Mouse (Mus musculus) MEL (cell line): ENCODE results near the gene Mre11a. TPM values are rescaled to one million over a fixed set of nuclear protein-coding genes. Genes with fewer than 3 reads are reported as not detected.
A peak's percentile ranks its signal among the peaks of the same experiment; 100 is the strongest.

Experiments
- DNase-seq: peaks from one replicate; pipeline ENCODE4 v3.0.0; 2011; ENCODE audit warnings: low read depth, low spot score
- H3K27ac ChIP-seq: 2 replicates; pipeline ENCODE4 v1.5.1; 2012; ENCODE audit warnings: low read depth, mild to moderate bottlenecking, control low read depth, low read length, moderate library complexity; ENCODE audit not compliant: control insufficient read depth
- H3K27me3 ChIP-seq, 2 experiments: fragments of 150-350 bp in 1 of 2; sonication (generic) in 1 of 2; 2 replicates each; pipeline ENCODE4 v1.6.1; 2012; ENCODE audit warnings: low read length in 2 of 2, mild to moderate bottlenecking in 2 of 2, improper control_type of control experiment in 1 of 2, moderate library complexity in 1 of 2; ENCODE audit not compliant: insufficient read depth in 2 of 2, control insufficient read depth in 1 of 2
- H3K36me3 ChIP-seq, 2 experiments: 2 replicates each; pipeline ENCODE4 v1.6.1; 2012 to 2014; ENCODE audit warnings: low read length in 2 of 2, improper control_type of control experiment in 1 of 2, inconsistent platforms in 1 of 2, mild to moderate bottlenecking in 1 of 2; ENCODE audit not compliant: insufficient read depth in 2 of 2, control insufficient read depth in 1 of 2
- H3K4me1 ChIP-seq, 2 experiments: fragments of 150-350 bp in 1 of 2; sonication (generic) in 1 of 2; 2 replicates each; pipeline ENCODE4 v1.6.1; 2012; ENCODE audit warnings: low read length in 2 of 2, improper control_type of control experiment in 1 of 2, mild to moderate bottlenecking in 1 of 2; ENCODE audit not compliant: insufficient read depth in 2 of 2, control insufficient read depth in 1 of 2
- H3K4me3 ChIP-seq, 2 experiments: fragments of 150-350 bp in 1 of 2; sonication (generic) in 1 of 2; 2 replicates each; pipeline ENCODE4 v1.5.1; 2012; ENCODE audit warnings: low read depth in 2 of 2, low read length in 2 of 2, mild to moderate bottlenecking in 2 of 2, moderate library complexity in 2 of 2, control low read depth in 1 of 2, improper control_type of control experiment in 1 of 2; ENCODE audit not compliant: control insufficient read depth in 1 of 2, insufficient read depth in 1 of 2
- H3K79me2 ChIP-seq: 2 replicates; pipeline ENCODE4 v1.6.1; 2012; ENCODE audit warnings: mild to moderate bottlenecking, low read length, moderate library complexity; ENCODE audit not compliant: control insufficient read depth, poor library complexity, insufficient read depth
- H3K9ac ChIP-seq: 2 replicates; pipeline ENCODE4 v1.6.1; 2012; ENCODE audit warnings: low read depth, mild to moderate bottlenecking, control low read depth, low read length, moderate library complexity; ENCODE audit not compliant: control insufficient read depth, poor library complexity, severe bottlenecking
- H3K9me3 ChIP-seq: fragments of 150-350 bp; sonication (generic); replicated peaks from 2 replicates; pipeline ENCODE4 v1.6.1; 2012; ENCODE audit warnings: mild to moderate bottlenecking, low read length, improper control_type of control experiment, moderate library complexity; ENCODE audit not compliant: insufficient read depth
- CTCF ChIP-seq, 3 experiments: IDR thresholded peaks in 2 of 3; conservative IDR thresholded peaks in 1 of 3; 2 replicates each; pipeline ENCODE4 v1.5.1; 2011 to 2012; ENCODE audit warnings: low read length in 3 of 3, low read depth in 2 of 3, mild to moderate bottlenecking in 2 of 3, improper control_type of control experiment in 1 of 3, inconsistent platforms in 1 of 3, mixed read lengths in 1 of 3, moderate library complexity in 1 of 3; ENCODE audit not compliant: control insufficient read depth in 1 of 3, insufficient read depth in 1 of 3, poor library complexity in 1 of 3, severe bottlenecking in 1 of 3
- ELF1 ChIP-seq: IDR thresholded peaks from 2 replicates; pipeline ENCODE4 v1.6.1; 2014; ENCODE audit warnings: low read depth, mild to moderate bottlenecking, inconsistent platforms, low read length, improper control_type of control experiment, moderate library complexity
- EP300 ChIP-seq, 2 experiments: IDR thresholded peaks; 2 replicates each; pipeline ENCODE4 v1.6.1; 2011; ENCODE audit warnings: improper control_type of control experiment in 2 of 2, low read length in 2 of 2, low read depth in 1 of 2, mild to moderate bottlenecking in 1 of 2
- GABPA ChIP-seq: IDR thresholded peaks from 2 replicates; pipeline ENCODE4 v1.6.1; 2012; ENCODE audit warnings: low read depth, mild to moderate bottlenecking, inconsistent platforms, low read length, improper control_type of control experiment, moderate library complexity
- HCFC1 ChIP-seq: IDR thresholded peaks from 2 replicates; pipeline ENCODE4 v1.6.1; 2012; ENCODE audit warnings: low read depth, mild to moderate bottlenecking, inconsistent platforms, low read length, improper control_type of control experiment, moderate library complexity
- KAT2A ChIP-seq: conservative IDR thresholded peaks from 2 replicates; pipeline ENCODE4 v1.6.1; 2012; ENCODE audit warnings: low read depth, low read length, improper control_type of control experiment, inconsistent platforms
- MAFK ChIP-seq: IDR thresholded peaks from 2 replicates; pipeline ENCODE4 v1.6.1; 2011; ENCODE audit warnings: low read depth, mild to moderate bottlenecking, low read length, improper control_type of control experiment, borderline replicate concordance
- MAX ChIP-seq: IDR thresholded peaks from 2 replicates; pipeline ENCODE4 v1.6.1; 2011; ENCODE audit warnings: low read length, improper control_type of control experiment
- MAZ ChIP-seq: IDR thresholded peaks from 2 replicates; pipeline ENCODE4 v1.6.1; 2012; ENCODE audit warnings: low read depth, mild to moderate bottlenecking, inconsistent platforms, low read length, improper control_type of control experiment
- MEF2A ChIP-seq: IDR thresholded peaks from 2 replicates; pipeline ENCODE4 v1.6.1; 2014; ENCODE audit warnings: low read depth, mild to moderate bottlenecking, inconsistent platforms, low read length, improper control_type of control experiment; ENCODE audit not compliant: poor library complexity, insufficient replicate concordance, severe bottlenecking; ENCODE audit errors: extremely low read depth
- MXI1 ChIP-seq: IDR thresholded peaks from 2 replicates; pipeline ENCODE4 v1.6.1; 2011; ENCODE audit warnings: mild to moderate bottlenecking, low read depth, low read length, improper control_type of control experiment
- MYB ChIP-seq: IDR thresholded peaks from 2 replicates; pipeline ENCODE4 v1.6.1; 2011; ENCODE audit warnings: mild to moderate bottlenecking, low read depth, low read length, improper control_type of control experiment
- MYC ChIP-seq: IDR thresholded peaks from 2 replicates; pipeline ENCODE4 v1.6.1; 2011; ENCODE audit warnings: low read depth, mild to moderate bottlenecking, low read length, improper control_type of control experiment, moderate library complexity
- NELFE ChIP-seq: IDR thresholded peaks from 2 replicates; pipeline ENCODE4 v1.6.1; 2011; ENCODE audit warnings: low read depth, low read length, improper control_type of control experiment
- POLR2A ChIP-seq, 2 experiments: IDR thresholded peaks; 2 replicates each; pipeline ENCODE4 v1.6.1; 2011 to 2012; ENCODE audit warnings: low read length in 2 of 2, mild to moderate bottlenecking in 2 of 2, control low read depth in 1 of 2, improper control_type of control experiment in 1 of 2, low read depth in 1 of 2, moderate library complexity in 1 of 2; ENCODE audit not compliant: control insufficient read depth in 1 of 2, insufficient read depth in 1 of 2, poor library complexity in 1 of 2
- POLR2AphosphoS2 ChIP-seq: IDR thresholded peaks from 2 replicates; pipeline ENCODE4 v1.6.1; 2011; ENCODE audit warnings: low read length, improper control_type of control experiment
- POLR2AphosphoS5 ChIP-seq: IDR thresholded peaks from 2 replicates; pipeline ENCODE4 v1.6.1; 2012; ENCODE audit warnings: low read depth, borderline replicate concordance, mild to moderate bottlenecking, inconsistent platforms, low read length, moderate library complexity, mixed read lengths
- SMC3 ChIP-seq: IDR thresholded peaks from 2 replicates; pipeline ENCODE4 v1.6.1; 2011; ENCODE audit warnings: low read depth, low read length, improper control_type of control experiment
- TBP ChIP-seq: IDR thresholded peaks from 2 replicates; pipeline ENCODE4 v1.8.0; 2011; ENCODE audit warnings: low read depth, low read length, improper control_type of control experiment
- UBTF ChIP-seq: IDR thresholded peaks from 2 replicates; pipeline ENCODE4 v1.6.1; 2012; ENCODE audit warnings: low read depth, mild to moderate bottlenecking, inconsistent platforms, low read length, improper control_type of control experiment, moderate library complexity, borderline replicate concordance; ENCODE audit not compliant: insufficient read depth
- ZC3H11A ChIP-seq: IDR thresholded peaks from 2 replicates; pipeline ENCODE4 v1.6.1; 2012; ENCODE audit warnings: low read depth, mild to moderate bottlenecking, inconsistent platforms, low read length, improper control_type of control experiment
- ZMIZ1 ChIP-seq: IDR thresholded peaks from 2 replicates; pipeline ENCODE4 v1.6.1; 2012; ENCODE audit warnings: low read depth, mild to moderate bottlenecking, inconsistent platforms, low read length, improper control_type of control experiment, moderate library complexity
- polyA plus RNA-seq, 2 experiments: library from polyadenylated mRNA; stranded (reverse) in 1 of 2; unstranded in 1 of 2; fragments of >175 nt in 1 of 2; fragments of >200 nt in 1 of 2; gene quantifications; 2 replicates each; pipeline versions ENCODE4 v1.2.1 to v1.2.4; 2012; ENCODE audit warnings: low replicate concordance in 2 of 2, low read depth in 1 of 2; ENCODE audit not compliant: insufficient read length in 2 of 2, insufficient read depth in 1 of 2, missing spikeins in 1 of 2
- total RNA-seq: library from RNA; depleted of rRNA; stranded (reverse); fragments of 300-350 nt; gene quantifications from 2 replicates; pipeline ENCODE4 v1.2.3, GENCODE M21; 2012

Mre11a gene
- total and polyA plus RNA-seq, 3 experiments: 88.1 to 288 (median 113) TPM

DNA sequence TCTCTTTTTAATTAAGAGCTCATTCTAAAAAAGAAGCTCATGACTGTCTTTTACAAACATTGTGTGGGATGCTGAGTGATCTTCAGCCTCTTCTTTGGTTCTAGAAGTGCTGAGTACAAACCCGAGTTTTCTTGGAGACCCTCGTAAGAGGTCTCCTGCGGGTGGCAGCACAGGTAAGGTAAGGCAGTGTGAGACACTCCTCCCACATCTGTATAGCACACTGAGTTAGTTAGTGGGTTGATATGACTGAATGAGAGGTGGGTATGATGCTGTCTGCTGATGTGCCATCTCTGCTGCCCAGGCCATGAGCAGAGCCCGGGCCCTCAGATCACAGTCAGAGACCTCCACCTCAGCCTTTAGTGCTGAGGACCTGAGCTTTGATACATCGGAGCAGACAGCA lies 40.4 kb downstream of the Mre11a start:
- H3K9me3 ChIP-seq: no peaks in the 10 kb centered on the region
- no peaks in the 10 kb centered on the region for H3K27me3 ChIP-seq
- no peak overlapping the region for H3K9ac ChIP-seq
- peaks cover 0 to 67% of the 10 kb centered on the region in 2 experiments; a peak in 2 of 4 replicates for H3K36me3 ChIP-seq
- TF ChIP-seq EP300 (IDR thresholded peaks at IDR 0.05; ENCODE audit: low read depth in 1 of 2, low read length in 2 of 2) (no peak), KAT2A (no peak), CTCF (IDR thresholded peaks at IDR 0.05 in 2 of 3, conservative IDR thresholded peaks at IDR 0.05 in 1 of 3; ENCODE audit: control insufficient read depth in 1 of 3, insufficient read depth in 1 of 3, low read depth in 2 of 3, low read length in 3 of 3, poor library complexity in 1 of 3, severe bottlenecking in 1 of 3) (peak in 2 of 3 experiments; percentile 12 to 21; a peak in 2 of 6 replicates), MAX (no peak), SMC3 (0 out of 2 replicates have a peak, but pooled peaks have one; percentile 22), MYB (no peak)
- no peaks in the 10 kb centered on the region for H3K4me1 ChIP-seq
- no peak overlapping the region for H3K27ac ChIP-seq
- no peak for DNase-seq
- H3K79me2 ChIP-seq: no peaks in the 10 kb centered on the region
- H3K4me3 ChIP-seq: no peak overlapping the region

DNA sequence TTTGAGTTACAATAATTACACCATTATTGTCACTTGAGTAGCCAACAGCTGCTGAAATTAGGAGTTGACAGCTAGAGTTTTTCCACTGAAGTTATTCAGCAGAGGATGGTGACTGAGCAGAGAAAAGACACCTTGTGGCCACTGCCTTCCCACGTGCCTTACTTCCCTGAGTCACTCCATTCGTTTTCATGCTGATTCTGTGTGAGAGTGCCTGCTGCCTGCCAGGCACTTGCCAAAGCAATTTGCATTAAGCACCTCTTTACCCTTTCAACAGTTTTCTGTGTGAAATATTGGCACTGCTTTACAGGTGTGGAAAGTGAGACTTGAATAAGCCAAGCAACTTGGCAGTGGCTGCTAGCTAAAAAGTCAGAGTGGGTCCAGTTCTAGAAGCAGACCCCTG lies 43.4 kb downstream of the Mre11a start:
- H3K9ac ChIP-seq: no peak overlapping the region
- no peak overlapping the region for H3K27ac ChIP-seq
- H3K36me3 ChIP-seq: peaks cover 0 to 67% of the 10 kb centered on the region in 2 experiments; a peak in 2 of 4 replicates
- H3K9me3 ChIP-seq: no peaks in the 10 kb centered on the region
- H3K4me3 ChIP-seq: no peak overlapping the region
- H3K79me2 ChIP-seq: no peaks in the 10 kb centered on the region
- no peaks in the 10 kb centered on the region for H3K4me1 ChIP-seq
- DNase-seq: no peak
- no peaks in the 10 kb centered on the region for H3K27me3 ChIP-seq
- TF ChIP-seq GABPA (no peak), POLR2AphosphoS5 (no peak), NELFE (no peak), HCFC1 (no peak), MYB (no peak), ZMIZ1 (no peak), MAZ (no peak), ZC3H11A (no peak), MXI1 (no peak), MEF2A (no peak), POLR2AphosphoS2 (no peak), POLR2A (IDR thresholded peaks at IDR 0.05; ENCODE audit: control insufficient read depth in 1 of 2, insufficient read depth in 1 of 2, low read depth in 1 of 2, low read length in 2 of 2, poor library complexity in 1 of 2) (no peak), EP300 (IDR thresholded peaks at IDR 0.05; ENCODE audit: low read depth in 1 of 2, low read length in 2 of 2) (no peak), TBP (no peak), ELF1 (no peak), KAT2A (no peak), MAFK (no peak), MYC (no peak), UBTF (no peak)
